Mouse (Mus musculus): ENCODE data around the gene Sgms1. TPM values are rescaled to one million over a fixed set of nuclear protein-coding genes. Genes with fewer than 3 reads are reported as not detected.

Gene Sgms1
- polyA plus RNA-seq, 1 experiment from 2014 or later, result 28.9 TPM

GRCm38 (mm10) chr19:32229776-32230175 is 159.7 kb downstream of the Sgms1 start:
- H3K27me3 ChIP-seq, result no peaks in the 10 kb centered on the region
- WGBS, result 90% methylated on average over 5 of the region's 5 CpGs
- no peaks in the 10 kb centered on the region for H3K36me3 ChIP-seq
- no peak overlapping the region for H3K4me3 ChIP-seq
- peaks cover 9% of the 10 kb centered on the region for H3K4me1 ChIP-seq
- H3K4me2 ChIP-seq (replicated peaks), result no peak overlapping the region
- H3K27ac ChIP-seq, result no peak overlapping the region
- H3K9ac ChIP-seq, result no peak overlapping the region
- ATAC-seq (ENCODE audit: insufficient number of reproducible peaks, insufficient read depth, low FRiP score, low TSS enrichment), result no peak
- H3K9me3 ChIP-seq, result no peaks in the 10 kb centered on the region

DNA sequence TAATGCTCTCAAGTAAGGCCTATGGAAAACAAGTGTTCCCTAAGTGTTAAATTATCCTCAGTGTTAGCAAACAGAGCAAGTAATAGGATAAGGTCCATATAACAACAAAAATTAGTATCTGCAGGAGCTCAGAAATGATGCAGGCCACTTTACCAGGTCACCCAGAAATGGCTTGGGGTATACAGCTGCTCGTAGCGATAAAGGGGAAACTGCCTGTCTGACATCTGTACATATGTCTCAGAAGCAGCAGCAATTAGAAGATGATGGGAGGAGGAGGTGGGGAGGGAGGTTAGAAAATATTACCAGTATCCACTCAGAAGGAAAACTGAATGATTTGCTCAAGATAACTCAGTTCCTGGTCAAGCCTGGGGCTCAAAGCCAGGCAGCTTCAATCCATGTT is 162.3 kb downstream of the Sgms1 start:
- 83% methylated on average over 2 of the region's 2 CpGs for WGBS
- Histone ChIP-seq H3K27ac (no peak overlapping the region), H3K9ac (no peak overlapping the region), H3K4me3 (no peak overlapping the region), H3K4me1 (0 out of 2 replicates have a peak, but pooled peaks cover 2% of the 10 kb centered on the region), H3K4me2 (replicated peaks) (no peak overlapping the region), H3K27me3 (no peaks in the 10 kb centered on the region), H3K9me3 (no peaks in the 10 kb centered on the region), H3K36me3 (no peaks in the 10 kb centered on the region)
- no peak for ATAC-seq (ENCODE audit: insufficient number of reproducible peaks, insufficient read depth, low FRiP score, low TSS enrichment)

DNA sequence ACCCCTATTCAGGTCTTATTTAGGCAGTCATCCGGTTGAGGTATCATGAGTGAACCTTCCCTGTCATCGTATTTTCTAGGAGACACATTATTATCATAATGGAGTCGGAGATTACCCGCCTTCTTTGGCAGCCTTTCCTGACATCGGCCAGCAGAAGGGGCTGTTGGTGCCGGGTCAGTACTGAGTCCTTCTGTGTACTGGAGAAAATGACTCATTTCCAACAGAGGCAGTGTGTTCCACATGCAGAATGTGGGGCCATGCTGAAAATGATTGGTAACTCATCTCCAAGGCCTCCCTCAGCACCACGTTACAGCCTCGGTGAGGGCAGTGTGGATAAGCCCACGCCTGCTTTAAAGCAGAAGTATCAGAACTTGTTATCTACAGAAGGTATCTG is 164.4 kb downstream of the Sgms1 start:
- no peaks in the 10 kb centered on the region for H3K9me3 ChIP-seq
- peaks cover 7% of the 10 kb centered on the region; the same call in 1 of the 2 replicates for H3K4me1 ChIP-seq
- no peak overlapping the region for H3K4me3 ChIP-seq
- 81% methylated on average over 9 of the region's 9 CpGs for WGBS
- H3K36me3 ChIP-seq, result no peaks in the 10 kb centered on the region
- ATAC-seq (ENCODE audit: insufficient number of reproducible peaks, insufficient read depth, low FRiP score, low TSS enrichment), result no peak
- no peak overlapping the region for H3K9ac ChIP-seq
- no peaks in the 10 kb centered on the region for H3K27me3 ChIP-seq
- no peak overlapping the region for H3K27ac ChIP-seq
- no peak overlapping the region for H3K4me2 ChIP-seq (replicated peaks)

- Histone ChIP-seq H3K4me3 (no peak overlapping the region), H3K9me3 (no peaks in the 10 kb centered on the region), H3K27me3 (no peaks in the 10 kb centered on the region), H3K36me3 (no peaks in the 10 kb centered on the region), H3K4me1 (peaks cover 7% of the 10 kb centered on the region; the same call in 1 of the 2 replicates), H3K4me2 (replicated peaks) (no peak overlapping the region), H3K9ac (no peak overlapping the region), H3K27ac (no peak overlapping the region)
- ATAC-seq (ENCODE audit: insufficient number of reproducible peaks, insufficient read depth, low FRiP score, low TSS enrichment), result no peak
- WGBS, result 78% methylated on average over 2 of the region's 2 CpGs
These were observed 165.0 kb downstream of the Sgms1 start for GRCm38 (mm10) chr19:32224318-32225096.

DNA sequence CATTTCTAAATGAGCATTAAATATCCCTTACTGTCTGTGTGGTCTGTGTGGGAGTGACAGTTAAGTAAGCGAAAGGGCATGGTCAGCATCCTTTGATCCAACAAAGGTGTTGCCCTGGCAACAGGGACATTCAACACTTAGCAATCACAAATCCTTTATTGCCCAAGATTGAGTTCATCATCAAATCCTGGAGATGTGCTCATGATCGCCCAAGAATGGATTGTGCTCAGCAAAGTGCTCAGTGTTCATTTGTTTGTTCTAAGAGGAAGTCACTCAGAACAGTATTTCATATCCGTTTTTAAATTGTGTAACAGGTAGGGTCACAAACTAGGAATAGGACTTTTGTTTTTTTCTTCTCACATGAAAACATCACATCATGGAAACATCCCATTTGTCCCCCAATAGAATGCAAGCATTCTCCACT is 165.8 kb downstream of the Sgms1 start:
- H3K9ac ChIP-seq, result no peak overlapping the region
- no peaks in the 10 kb centered on the region for H3K9me3 ChIP-seq
- no peaks in the 10 kb centered on the region for H3K27me3 ChIP-seq
- no peak overlapping the region for H3K4me2 ChIP-seq (replicated peaks)
- no peaks in the 10 kb centered on the region for H3K36me3 ChIP-seq
- no peak overlapping the region for H3K4me3 ChIP-seq
- H3K27ac ChIP-seq, result no peak overlapping the region
- H3K4me1 ChIP-seq, result peaks cover 7% of the 10 kb centered on the region; the same call in 1 of the 2 replicates
- 83% methylated on average over 3 of the region's 3 CpGs for WGBS
- ATAC-seq (ENCODE audit: insufficient number of reproducible peaks, insufficient read depth, low FRiP score, low TSS enrichment), result no peak

DNA sequence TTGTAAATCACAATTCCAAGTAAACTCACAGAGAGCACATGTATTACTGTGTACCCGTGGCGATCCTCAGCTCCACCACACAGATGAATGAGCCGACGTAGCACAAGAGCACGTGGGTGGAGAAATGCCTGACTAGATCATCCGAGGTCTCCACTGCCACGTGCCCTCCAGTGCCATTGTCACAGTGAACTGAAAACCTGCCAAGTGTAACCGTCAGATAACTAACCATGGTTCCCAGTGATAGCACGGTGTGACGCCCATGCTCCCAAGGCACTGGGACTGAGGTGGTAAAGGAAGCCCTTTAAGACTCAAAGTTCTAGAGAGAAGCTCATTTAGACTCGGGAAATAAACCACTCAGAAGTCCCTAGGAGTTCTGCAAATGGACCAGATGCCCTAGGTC is 167.4 kb downstream of the Sgms1 start:
- Histone ChIP-seq H3K9me3 (no peaks in the 10 kb centered on the region), H3K27me3 (no peaks in the 10 kb centered on the region), H3K4me3 (no peak overlapping the region), H3K9ac (no peak overlapping the region), H3K36me3 (no peaks in the 10 kb centered on the region), H3K4me2 (replicated peaks) (no peak overlapping the region), H3K4me1 (peaks cover 7% of the 10 kb centered on the region; the same call in 1 of the 2 replicates), H3K27ac (no peak overlapping the region)
- WGBS, result 93% methylated on average over 11 of the region's 11 CpGs
- no peak for ATAC-seq (ENCODE audit: insufficient number of reproducible peaks, insufficient read depth, low FRiP score, low TSS enrichment)

DNA sequence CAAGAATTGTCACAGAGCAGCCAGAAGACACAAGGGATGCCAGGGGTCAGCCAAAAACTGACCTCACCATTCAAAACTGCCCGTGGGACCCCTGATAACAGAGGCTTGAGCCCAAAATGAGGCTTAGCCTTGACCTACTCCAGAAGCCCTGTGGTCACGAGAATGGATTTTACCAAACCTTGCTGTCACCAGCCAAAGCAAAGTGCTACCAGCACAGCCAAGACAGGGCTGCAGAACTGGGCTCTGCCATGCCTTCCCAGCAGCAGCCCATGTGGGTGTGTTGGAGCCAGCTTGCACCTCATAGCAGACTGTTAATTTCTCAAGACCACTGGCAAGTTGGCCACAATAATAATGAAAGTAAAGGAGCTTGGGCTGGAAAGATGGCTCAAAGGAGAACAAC is 168.5 kb downstream of the Sgms1 start:
- H3K36me3 ChIP-seq, result no peaks in the 10 kb centered on the region
- H3K4me1 ChIP-seq, result peaks cover 7% of the 10 kb centered on the region; the same call in 1 of the 2 replicates
- H3K9me3 ChIP-seq, result no peaks in the 10 kb centered on the region
- H3K9ac ChIP-seq, result no peak overlapping the region
- 58% methylated on average over 2 of the region's 2 CpGs for WGBS
- no peak overlapping the region for H3K4me3 ChIP-seq
- H3K27ac ChIP-seq, result no peak overlapping the region
- no peaks in the 10 kb centered on the region for H3K27me3 ChIP-seq
- no peak overlapping the region for H3K4me2 ChIP-seq (replicated peaks)
- ATAC-seq (ENCODE audit: insufficient number of reproducible peaks, insufficient read depth, low FRiP score, low TSS enrichment), result no peak

GRCm38 (mm10) chr19:32216710-32217109 is 172.8 kb downstream of the Sgms1 start:
- no peak overlapping the region for H3K4me3 ChIP-seq
- H3K9ac ChIP-seq, result no peak overlapping the region
- H3K9me3 ChIP-seq, result no peaks in the 10 kb centered on the region
- H3K27me3 ChIP-seq, result no peaks in the 10 kb centered on the region
- no peak overlapping the region for H3K27ac ChIP-seq
- no peak overlapping the region for H3K4me2 ChIP-seq (replicated peaks)
- 94% methylated on average over 2 of the region's 2 CpGs for WGBS
- H3K36me3 ChIP-seq, result no peaks in the 10 kb centered on the region
- peaks cover 5% of the 10 kb centered on the region; the same call in 1 of the 2 replicates for H3K4me1 ChIP-seq
- ATAC-seq (ENCODE audit: insufficient number of reproducible peaks, insufficient read depth, low FRiP score, low TSS enrichment), result no peak

GRCm38 (mm10) chr19:32214905-32215806 is 174.4 kb downstream of the Sgms1 start:
- Histone ChIP-seq H3K4me1 (peaks cover 5% of the 10 kb centered on the region; the same call in 1 of the 2 replicates), H3K4me2 (replicated peaks) (no peak overlapping the region), H3K27ac (no peak overlapping the region), H3K27me3 (no peaks in the 10 kb centered on the region), H3K36me3 (no peaks in the 10 kb centered on the region), H3K9me3 (no peaks in the 10 kb centered on the region), H3K4me3 (no peak overlapping the region), H3K9ac (no peak overlapping the region)
- ATAC-seq (ENCODE audit: insufficient number of reproducible peaks, insufficient read depth, low FRiP score, low TSS enrichment), result no peak
- WGBS, result 72% methylated on average over 12 of the region's 12 CpGs

- H3K9me3 ChIP-seq, result no peaks in the 10 kb centered on the region
- H3K4me3 ChIP-seq, result no peak overlapping the region
- H3K36me3 ChIP-seq, result no peaks in the 10 kb centered on the region
- no peak overlapping the region for H3K9ac ChIP-seq
- no peak overlapping the region for H3K4me2 ChIP-seq (replicated peaks)
- WGBS, result 92% methylated on average over 3 of the region's 3 CpGs
- ATAC-seq (ENCODE audit: insufficient number of reproducible peaks, insufficient read depth, low FRiP score, low TSS enrichment), result no peak
- H3K27ac ChIP-seq, result no peak overlapping the region
- H3K27me3 ChIP-seq, result no peaks in the 10 kb centered on the region
- peaks cover 7% of the 10 kb centered on the region; the same call in 1 of the 2 replicates for H3K4me1 ChIP-seq
These were observed 175.9 kb downstream of the Sgms1 start for GRCm38 (mm10) chr19:32213577-32213976.

GRCm38 (mm10) chr19:32211293-32211585 is 178.3 kb downstream of the Sgms1 start:
- no peaks in the 10 kb centered on the region for H3K27me3 ChIP-seq
- H3K27ac ChIP-seq, result peak overlapping the region; percentile 73; the same call in 1 of the 2 replicates
- peaks cover 7% of the 10 kb centered on the region; the same call in 1 of the 2 replicates for H3K4me1 ChIP-seq
- no peaks in the 10 kb centered on the region for H3K9me3 ChIP-seq
- H3K9ac ChIP-seq, result 0 out of 2 replicates have a peak overlapping the region, but pooled peaks have one; percentile 49
- H3K4me2 ChIP-seq (replicated peaks), result peak overlapping the region; percentile 75
- H3K36me3 ChIP-seq, result no peaks in the 10 kb centered on the region
- H3K4me3 ChIP-seq, result peak overlapping the region; percentile 50
- peak; percentile 73 for ATAC-seq (ENCODE audit: insufficient number of reproducible peaks, insufficient read depth, low FRiP score, low TSS enrichment)
